Mouse (Mus musculus) kidney, adult 2 months (tissue): ENCODE results near the gene Acly.

Experiments
- CTCF ChIP-seq: fragments of 200-500 bp; conservative IDR thresholded peaks from 2 replicates; pipeline ENCODE4 v1.5.1; 2011; ENCODE audit warnings: low read depth, mild to moderate bottlenecking, control low read depth, low read length, moderate library complexity, mixed read lengths; ENCODE audit not compliant: insufficient read depth, insufficient read length
- POLR2A ChIP-seq: fragments of 200-500 bp; IDR thresholded peaks from one replicate; pipeline ENCODE4 v1.6.1; 2011; ENCODE audit warnings: low read depth, low read length, control low read depth

DNA sequence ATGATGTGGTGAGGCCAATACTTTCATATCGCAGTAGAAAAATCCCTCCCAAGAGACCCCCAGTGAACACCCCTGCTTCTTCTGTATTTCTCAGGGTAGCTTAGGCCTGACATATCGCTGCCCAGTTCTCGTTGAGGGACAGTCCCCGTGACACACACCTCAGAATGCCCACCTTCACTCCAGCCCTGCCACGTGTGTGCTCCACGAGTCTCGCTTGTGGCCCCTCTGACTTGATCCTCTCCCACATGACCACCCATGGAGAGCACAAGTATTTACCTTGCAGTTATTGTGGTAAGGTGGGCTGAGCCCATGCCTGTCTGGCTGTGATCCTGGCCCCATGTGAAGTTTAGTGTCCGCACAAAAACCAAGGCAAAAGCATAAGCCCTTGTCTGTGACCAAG is 40.9 kb upstream of the Acly start:
- TF ChIP-seq CTCF (no peak), POLR2A (no peak)
